ENCODE assay signal across 1 mouse cellular context in the genomic region with DNA sequence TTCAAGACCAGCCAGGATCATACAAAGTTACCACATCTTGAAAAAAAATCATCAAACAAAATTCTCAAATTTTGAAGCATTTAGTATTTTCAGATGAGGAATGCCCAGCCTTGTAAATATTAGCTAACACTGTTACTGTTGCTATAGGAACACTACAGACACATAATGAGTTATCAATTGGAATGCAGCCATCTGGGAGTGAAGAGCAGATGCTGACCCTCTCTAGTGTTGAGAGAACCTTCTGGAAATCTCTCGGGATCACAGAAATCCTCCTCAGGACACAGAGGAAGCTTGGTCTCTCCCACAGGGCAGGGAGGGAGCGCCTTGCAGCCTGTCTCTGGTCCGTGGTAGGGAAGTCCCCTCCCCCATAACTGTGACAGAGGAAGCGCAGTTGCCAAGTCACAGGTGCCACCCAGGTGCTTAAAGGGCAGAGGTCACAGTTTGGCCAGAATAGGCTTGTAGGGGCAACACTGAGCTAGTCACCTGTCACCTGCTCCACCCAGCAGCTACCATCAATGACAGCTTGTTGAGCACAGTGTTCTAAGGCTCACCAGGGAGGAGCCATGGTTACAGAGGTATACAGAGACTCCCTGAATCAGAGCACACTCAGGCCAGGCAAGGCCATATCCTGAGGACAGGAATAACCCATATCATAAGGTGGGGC.
TF ChIP-seq lines count a peak whose summit lies in the region.

No protein-coding gene starts in this region.

TF ChIP-seq in CH12.LX, 34 proteins besides CTCF, POLR2A, EP300 and RAD21:
- no peak for TF ChIP-seq JUND (conservative IDR thresholded peaks at IDR 0.05; ENCODE audit: low read depth, low read length)
- TF ChIP-seq ETS1 (conservative IDR thresholded peaks at IDR 0.05; ENCODE audit: low read depth, low read length), result 0 out of 2 replicates have a peak, but pooled peaks have one; percentile 13
- no peak for TF ChIP-seq ZC3H11A (IDR thresholded peaks at IDR 0.05; ENCODE audit: low read depth, low read length)
- TF ChIP-seq TCF12 (IDR thresholded peaks at IDR 0.05; ENCODE audit: low read depth, low read length), result peak; percentile 73; the same call in 1 of the 2 replicates
- TF ChIP-seq BHLHE40 (IDR thresholded peaks at IDR 0.05; ENCODE audit: low read depth, low read length), result peak; percentile 40; the same call in 1 of the 2 replicates
- no peak for TF ChIP-seq USF1 (IDR thresholded peaks at IDR 0.05; ENCODE audit: low read depth, low read length)
- TF ChIP-seq TBP (conservative IDR thresholded peaks at IDR 0.05; ENCODE audit: low read depth, low read length), result no peak
